Mouse (Mus musculus) limb, embryonic 14.5 days (tissue): ENCODE data around the gene Prkag2. TPM values are rescaled to one million over a fixed set of nuclear protein-coding genes. Genes with fewer than 3 reads are reported as not detected.

Experiments used
- ATAC-seq: fragments of 200-750 bp; cut with Nextera tagmentation; 2 replicates; pipeline ENCODE4 v1.8.0; 2017; ENCODE audit warnings: low read depth, moderate number of reproducible peaks, moderate TSS enrichment; ENCODE audit not compliant: low FRiP score
- DNase-seq: peaks from one replicate; pipeline ENCODE4 v3.0.0-alpha.2; 2015; ENCODE audit warnings: low spot score
- H3K27ac ChIP-seq: fragments of 300-500 bp; sonication (generic); replicated peaks from 2 replicates; pipeline ENCODE4 v1.5.1; 2014; ENCODE audit warnings: low read depth, mild to moderate bottlenecking, low read length, moderate library complexity, mixed read lengths
- H3K27me3 ChIP-seq: fragments of 300-500 bp; sonication (generic); 2 replicates; pipeline ENCODE4 v1.6.1; 2014; ENCODE audit warnings: low read length, mixed read lengths; ENCODE audit not compliant: control insufficient read depth, insufficient read depth
- H3K36me3 ChIP-seq: fragments of 300-500 bp; sonication (generic); 2 replicates; pipeline ENCODE4 v1.6.1; 2014; ENCODE audit warnings: mild to moderate bottlenecking, low read length, moderate library complexity, mixed read lengths; ENCODE audit not compliant: control insufficient read depth, insufficient read depth
- H3K4me1 ChIP-seq: fragments of 300-500 bp; sonication (generic); 2 replicates; pipeline ENCODE4 v1.6.1; 2014; ENCODE audit warnings: antibody characterized with exemption, low read length, mixed read lengths; ENCODE audit not compliant: control insufficient read depth, insufficient read depth
- H3K4me2 ChIP-seq: fragments of 300-500 bp; sonication (generic); replicated peaks from 2 replicates; pipeline ENCODE4 v1.6.1; 2014; ENCODE audit warnings: low read depth, mild to moderate bottlenecking, low read length, moderate library complexity; ENCODE audit not compliant: severe bottlenecking
- H3K4me3 ChIP-seq: fragments of 300-500 bp; sonication (generic); replicated peaks from 2 replicates; pipeline ENCODE4 v1.5.1; 2014; ENCODE audit warnings: low read length
- H3K9ac ChIP-seq: fragments of 300-500 bp; sonication (generic); 2 replicates; pipeline ENCODE4 v1.6.1; 2014; ENCODE audit warnings: mild to moderate bottlenecking, low read depth, low read length, moderate library complexity; ENCODE audit not compliant: severe bottlenecking
- H3K9me3 ChIP-seq: fragments of 300-500 bp; sonication (generic); 2 replicates; pipeline ENCODE4 v1.6.1; 2016; ENCODE audit warnings: low read length; ENCODE audit not compliant: control insufficient read depth
- POLR2A ChIP-seq: fragments of 200-500 bp; IDR thresholded peaks from 2 replicates; pipeline ENCODE4 v1.8.0; 2012; ENCODE audit warnings: inconsistent platforms, mild to moderate bottlenecking, moderate library complexity, borderline replicate concordance; ENCODE audit not compliant: insufficient read depth, insufficient read length; ENCODE audit errors: extremely low read depth
- WGBS: fragments of 180-500 bp; shearing (Covaris S2); extraction: QIAGEN DNeasy Blood & Tissue Kit; methylation state at CpG from one replicate; pipeline ENCODE4 v1.1.7; 2014; 5-methylcytosine and 5-hydroxymethylcytosine counted together
- polyA plus RNA-seq, 2 experiments: library from polyadenylated mRNA; depleted of rRNA in 1 of 2; stranded (reverse) in 1 of 2; unstranded in 1 of 2; fragments of >200 nt; fragmentation: Nextera tagmentation in 1 of 2; extraction: Ambion mirVana in 1 of 2; gene quantifications; 2 replicates each; pipeline versions ENCODE4 v1.2.1 to v1.2.3; 2012 to 2014

Gene Prkag2
- polyA plus RNA-seq, 2 experiments: 21.3 to 32.6 TPM

DNA sequence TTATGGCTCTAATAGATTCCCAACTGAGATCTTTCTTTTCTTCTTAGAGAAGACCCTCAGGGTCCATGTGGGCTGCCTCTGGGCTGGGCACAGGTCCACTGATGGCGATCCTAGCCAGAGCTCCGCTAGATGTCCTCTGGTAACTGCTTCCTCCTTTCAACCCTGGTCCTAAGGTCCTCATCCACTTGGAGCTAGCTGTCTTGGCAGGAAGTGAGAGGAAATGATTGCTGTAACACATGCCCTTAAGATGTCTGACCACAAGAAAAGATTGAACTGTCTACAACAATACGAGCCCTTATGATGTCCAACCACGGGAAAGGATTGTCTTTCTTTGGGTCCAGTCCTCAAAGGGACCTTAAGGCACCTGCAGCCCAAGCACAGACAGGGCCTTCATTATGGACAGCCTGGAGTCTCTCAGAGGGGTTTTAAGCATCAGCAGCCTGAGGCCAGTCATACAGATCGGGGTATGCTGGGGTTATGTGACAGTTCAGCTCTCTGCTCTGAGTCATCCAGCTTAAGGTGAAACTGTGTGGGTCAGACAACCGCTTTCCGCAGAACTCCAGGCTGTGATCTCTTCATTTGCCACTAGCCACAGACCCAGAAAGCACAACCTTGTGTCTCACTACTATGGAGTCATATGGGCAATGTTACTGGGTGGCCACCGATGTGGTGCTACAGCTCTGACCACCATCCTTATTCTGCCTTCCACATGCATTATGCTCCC, 129.7 kb downstream of the Prkag2 start:
- 87% methylated on average over 8 of the region's 8 CpGs for WGBS
- Histone ChIP-seq H3K36me3 (no peaks in the 10 kb centered on the region), H3K9ac (no peak overlapping the region), H3K4me2 (no peak overlapping the region), H3K9me3 (no peaks in the 10 kb centered on the region), H3K27me3 (no peaks in the 10 kb centered on the region), H3K4me1 (no peaks in the 10 kb centered on the region), H3K4me3 (no peak overlapping the region), H3K27ac (no peak overlapping the region)
- DNase-seq (no peak), ATAC-seq (no peak)
- TF ChIP-seq POLR2A: no peak

DNA sequence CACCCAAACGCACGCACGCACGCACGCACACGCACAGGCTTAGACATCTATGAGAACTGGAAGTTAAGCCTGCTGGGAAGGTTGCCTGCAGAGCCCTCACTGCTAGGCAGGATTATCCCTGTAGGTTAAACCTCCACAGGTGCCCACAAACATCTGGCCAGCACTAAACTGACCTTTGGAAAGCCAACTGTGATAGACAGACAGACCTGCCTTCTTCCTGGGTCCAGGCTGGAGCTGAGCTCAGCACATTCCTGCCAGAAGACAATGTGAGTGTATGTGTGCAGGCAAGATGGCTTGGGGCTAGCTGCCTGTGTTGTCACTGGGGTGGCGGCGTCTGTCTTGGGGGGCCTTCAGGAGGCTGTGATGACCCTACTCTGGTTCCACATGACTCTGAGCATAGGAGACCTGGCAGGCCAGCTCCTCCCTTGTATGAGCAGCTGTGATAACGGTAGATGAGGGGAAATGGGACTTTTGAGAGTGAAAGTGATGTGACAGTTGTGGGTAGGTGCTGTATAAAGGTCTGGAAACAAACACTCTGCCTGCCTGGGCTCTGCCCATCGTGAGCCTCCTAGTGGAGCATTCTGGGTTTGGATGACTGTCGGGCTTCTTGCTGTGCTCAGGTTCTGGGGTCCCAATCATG, 131.1 kb downstream of the Prkag2 start:
- H3K27ac ChIP-seq: no peak overlapping the region
- no peak for TF ChIP-seq POLR2A
- no peak for ATAC-seq
- H3K36me3 ChIP-seq: no peaks in the 10 kb centered on the region
- H3K4me3 ChIP-seq: no peak overlapping the region
- no peak overlapping the region for H3K9ac ChIP-seq
- H3K4me2 ChIP-seq: no peak overlapping the region
- DNase-seq: no peak
- 69% methylated on average over 11 of the region's 11 CpGs for WGBS
- H3K9me3 ChIP-seq: no peaks in the 10 kb centered on the region
- H3K4me1 ChIP-seq: no peaks in the 10 kb centered on the region
- no peaks in the 10 kb centered on the region for H3K27me3 ChIP-seq

DNA sequence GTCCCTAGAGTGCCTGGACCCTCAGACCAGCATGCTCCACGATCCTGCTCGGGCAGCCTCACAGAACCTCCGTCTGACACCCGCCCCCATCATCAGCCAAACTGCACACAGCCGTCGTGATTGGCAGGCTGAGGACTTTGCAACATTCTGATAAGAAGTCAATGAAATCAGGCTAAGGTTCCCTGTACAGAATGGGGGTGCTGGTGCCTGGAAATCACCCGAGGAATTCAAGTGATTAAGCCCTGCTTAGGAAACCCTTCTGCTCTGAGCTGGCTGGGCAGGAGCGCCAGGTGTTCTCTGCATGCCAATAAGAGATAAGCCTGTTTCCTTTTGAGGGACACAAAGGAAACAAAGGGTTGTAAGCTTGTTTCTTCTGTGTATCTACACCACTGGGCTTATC, 131.7 kb downstream of the Prkag2 start:
- H3K27me3 ChIP-seq: no peaks in the 10 kb centered on the region
- ATAC-seq: no peak
- WGBS: 44% methylated on average over 8 of the region's 8 CpGs
- H3K4me2 ChIP-seq: no peak overlapping the region
- no peaks in the 10 kb centered on the region for H3K36me3 ChIP-seq
- no peaks in the 10 kb centered on the region for H3K9me3 ChIP-seq
- no peak for TF ChIP-seq POLR2A
- H3K27ac ChIP-seq: no peak overlapping the region
- no peaks in the 10 kb centered on the region for H3K4me1 ChIP-seq
- no peak overlapping the region for H3K9ac ChIP-seq
- no peak for DNase-seq
- H3K4me3 ChIP-seq: no peak overlapping the region

DNA sequence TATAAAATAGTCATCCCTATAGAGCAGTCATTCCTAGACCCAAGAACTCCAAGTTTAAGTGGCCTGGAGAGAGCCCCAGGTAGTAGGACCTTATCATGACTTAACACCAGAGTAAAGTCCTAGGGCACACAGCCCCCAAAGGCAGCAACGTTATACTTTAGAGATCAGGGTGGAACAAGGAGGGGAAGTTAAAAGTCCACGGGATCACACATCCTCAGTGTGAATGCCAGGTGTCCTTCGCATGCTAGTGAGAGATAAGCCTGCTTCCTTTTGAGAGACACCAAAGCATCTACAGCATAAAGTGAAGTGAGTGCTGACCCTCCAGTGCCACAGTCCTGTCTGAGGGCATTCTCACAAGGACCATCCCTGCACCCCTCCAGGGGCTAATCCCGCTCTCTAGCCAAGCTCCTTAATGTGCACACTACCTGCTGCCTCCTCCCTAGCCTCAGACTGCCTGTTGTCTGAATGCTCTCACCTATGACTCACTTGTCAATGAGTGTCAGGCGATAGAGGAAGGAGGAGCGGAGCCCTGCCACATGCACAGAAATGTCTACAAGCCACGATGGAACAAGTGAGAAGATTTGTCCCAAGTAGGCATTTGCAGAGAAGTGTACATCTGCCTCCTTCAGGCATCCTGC, 132.4 kb downstream of the Prkag2 start:
- TF ChIP-seq POLR2A: no peak
- H3K27me3 ChIP-seq: no peaks in the 10 kb centered on the region
- DNase-seq (no peak), ATAC-seq (no peak)
- no peak overlapping the region for H3K27ac ChIP-seq
- no peak overlapping the region for H3K4me3 ChIP-seq
- 54% methylated on average over 7 of the region's 7 CpGs for WGBS
- H3K9ac ChIP-seq: no peak overlapping the region
- no peak overlapping the region for H3K4me2 ChIP-seq
- H3K9me3 ChIP-seq: no peaks in the 10 kb centered on the region
- no peaks in the 10 kb centered on the region for H3K4me1 ChIP-seq
- no peaks in the 10 kb centered on the region for H3K36me3 ChIP-seq

DNA sequence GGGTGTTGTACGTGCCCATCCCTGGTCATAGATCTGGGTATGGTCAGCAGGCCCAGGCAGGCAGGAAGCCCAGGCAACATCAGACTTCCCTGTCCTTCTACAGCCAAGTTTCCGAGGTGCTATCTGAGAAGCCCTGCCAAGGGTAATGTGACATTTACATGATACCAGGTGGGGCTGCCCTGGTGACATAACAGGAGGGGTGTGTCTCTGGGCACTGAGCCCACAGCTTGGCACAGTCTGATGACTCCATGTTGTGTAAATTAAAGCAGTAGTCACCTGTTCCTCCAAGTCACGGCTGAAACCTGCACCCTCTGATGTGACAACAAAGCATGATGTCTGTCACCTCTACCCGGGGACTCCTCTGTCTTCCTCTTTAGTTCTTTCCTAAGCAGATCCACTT, 136.7 kb downstream of the Prkag2 start:
- no peaks in the 10 kb centered on the region for H3K36me3 ChIP-seq
- no peaks in the 10 kb centered on the region for H3K4me1 ChIP-seq
- H3K9ac ChIP-seq: no peak overlapping the region
- no peaks in the 10 kb centered on the region for H3K9me3 ChIP-seq
- ATAC-seq (no peak), DNase-seq (no peak)
- H3K4me3 ChIP-seq: no peak overlapping the region
- H3K27ac ChIP-seq: no peak overlapping the region
- no peak for TF ChIP-seq POLR2A
- WGBS: 65% methylated on average over 4 of the region's 4 CpGs
- H3K27me3 ChIP-seq: no peaks in the 10 kb centered on the region
- H3K4me2 ChIP-seq: no peak overlapping the region
